Mouse (Mus musculus) embryonic stem cell, embryonic (primary cell): ENCODE data around the gene Gas7.

Source experiments
- CTCF ChIA-PET, 4 experiments: fragments of 300-600 bp in 2 of 4; fragments of 350-600 bp in 2 of 4; sonication (Branson Sonifier 250); formaldehyde crosslinking; loops; one replicate each; lab custom pipeline; 2022; ENCODE audit warnings: inconsistent platforms in 2 of 4; lab: Charles Lee
- POLR2A ChIA-PET, 4 experiments: fragments of 300-600 bp in 2 of 4; fragments of 350-600 bp in 2 of 4; sonication (Branson Sonifier 250); formaldehyde crosslinking; loops; one replicate each; lab custom pipeline; 2022; ENCODE audit warnings: antibody characterized with exemption in 4 of 4, inconsistent platforms in 1 of 4; lab: Charles Lee

Gene Gas7

GRCm38 (mm10) chr11:67454874-67455526 is at the start of gene Gas7:
Gene Gas7, plus strand, starts transcription at chr11:67455437.
- CTCF ChIA-PET: interaction anchor here in 2 of 4 experiments (0.6 to 1.0 kb wide), 3 partner anchors 27 to 473 kb away, joined by 3 to 4 read pairs (median 4); no protein-coding TSS in a partner anchor
- POLR2A ChIA-PET: interaction anchor here in 2 of 4 experiments (0.5 to 1.0 kb wide), 3 partner anchors 10 to 460 kb away, joined by 3 to 5 read pairs (median 3); no protein-coding TSS in a partner anchor

- POLR2A ChIA-PET: interaction anchor here in 1 of 4 experiments (1.2 kb wide), 1 partner anchor 26 kb away, joined by 3 read pairs; no protein-coding TSS in a partner anchor
- CTCF ChIA-PET: interaction anchor here in 1 of 4 experiments (1.5 kb wide), 1 partner anchor 13 kb away, joined by 3 read pairs; no protein-coding TSS in a partner anchor
These were observed 40.8 kb upstream of the Gas7 start for GRCm38 (mm10) chr11:67414346-67414940.

GRCm38 (mm10) chr11:67423575-67423974 is 31.7 kb upstream of the Gas7 start:
- CTCF ChIA-PET: no interaction called here
- POLR2A ChIA-PET: no interaction called here

- ChIA-PET POLR2A (no interaction called here), CTCF (interaction anchor here (0.5 to 2.1 kb wide), 27 partner anchors 9 to 484 kb away, joined by 3 to 11 read pairs (median 3); partner anchors contain the start of gene Gas7 (in 1 of the 4))
These were observed 27.0 kb upstream of the Gas7 start for GRCm38 (mm10) chr11:67428196-67428595.

GRCm38 (mm10) chr11:67429836-67430235 is 25.4 kb upstream of the Gas7 start:
- ChIA-PET POLR2A (no interaction called here), CTCF (interaction anchor here in 1 of 4 experiments (1.2 kb wide), 1 partner anchor 318 kb away, joined by 4 read pairs; no protein-coding TSS in a partner anchor)

- CTCF ChIA-PET: interaction anchor here in 2 of 4 experiments (0.7 to 1.2 kb wide), 3 partner anchors 319 to 339 kb away, joined by 3 to 4 read pairs (median 3); no protein-coding TSS in a partner anchor
- POLR2A ChIA-PET: interaction anchor here in 1 of 4 experiments (0.7 kb wide), 1 partner anchor 14 kb away, joined by 4 read pairs; no protein-coding TSS in a partner anchor
These were observed 24.1 kb upstream of the Gas7 start for GRCm38 (mm10) chr11:67431116-67431645.

- POLR2A ChIA-PET: no interaction called here
These were observed 23.4 kb upstream of the Gas7 start for GRCm38 (mm10) chr11:67431864-67432263.

GRCm38 (mm10) chr11:67433763-67434162 is 21.5 kb upstream of the Gas7 start:
- ChIA-PET POLR2A (no interaction called here), CTCF (interaction anchor here in 2 of 4 experiments (0.5 to 1.2 kb wide), 3 partner anchors 10 to 644 kb away, joined by 3 to 4 read pairs (median 4); no protein-coding TSS in a partner anchor)

More at GRCm38 (mm10) chr11:67431864-67432263, 23.4 kb upstream of the Gas7 start:
- CTCF ChIA-PET: interaction anchor here in 2 of 4 experiments (0.7 to 1.2 kb wide), 2 partner anchors 218 to 322 kb away, joined by 3 to 4 read pairs; no protein-coding TSS in a partner anchor

GRCm38 (mm10) chr11:67438746-67439145 is 16.5 kb upstream of the Gas7 start:
- ChIA-PET CTCF (interaction anchor here in 3 of 4 experiments (0.5 to 0.7 kb wide), 4 partner anchors 238 to 454 kb away, joined by 3 to 5 read pairs (median 4); no protein-coding TSS in a partner anchor), POLR2A (interaction anchor here in 2 of 4 experiments (1.3 to 1.9 kb wide), 2 partner anchors 16 to 59 kb away, joined by 5 to 9 read pairs; partner anchors contain the start of gene Gas7 (in 1 of the 2))

- ChIA-PET CTCF (no interaction called here), POLR2A (interaction anchor here in 1 of 4 experiments (0.6 to 1.2 kb wide), 2 partner anchors 10 to 15 kb away, joined by 3 to 4 read pairs; partner anchors contain the start of gene Gas7)
These were observed 10.0 kb upstream of the Gas7 start for GRCm38 (mm10) chr11:67445058-67445825.

GRCm38 (mm10) chr11:67451525-67451924 is 3.7 kb upstream of the Gas7 start:
- POLR2A ChIA-PET: interaction anchor here in 3 of 4 experiments (0.6 to 0.7 kb wide), 3 partner anchors 179 to 433 kb away, joined by 3 to 4 read pairs (median 3); no protein-coding TSS in a partner anchor

GRCm38 (mm10) chr11:67455527-67455981 is 317 bp downstream of the Gas7 start:
- ChIA-PET POLR2A (interaction anchor here in 3 of 4 experiments (0.5 to 1.7 kb wide), 4 partner anchors 11 to 459 kb away, joined by 3 to 4 read pairs (median 3); no protein-coding TSS in a partner anchor), CTCF (interaction anchor here in 1 of 4 experiments (0.9 to 1.1 kb wide), 2 partner anchors 11 to 473 kb away, joined by 3 to 4 read pairs; no protein-coding TSS in a partner anchor)

More at GRCm38 (mm10) chr11:67451525-67451924, 3.7 kb upstream of the Gas7 start:
- CTCF ChIA-PET: interaction anchor here in 3 of 4 experiments (0.7 to 0.9 kb wide), 3 partner anchors 24 to 642 kb away, joined by 3 to 11 read pairs (median 10); no protein-coding TSS in a partner anchor

GRCm38 (mm10) chr11:67456029-67456428 is 792 bp downstream of the Gas7 start:
- CTCF ChIA-PET: interaction anchor here in 1 of 4 experiments (0.5 to 1.1 kb wide), 2 partner anchors 11 to 354 kb away, joined by 3 to 4 read pairs; no protein-coding TSS in a partner anchor
- POLR2A ChIA-PET: interaction anchor here in 2 of 4 experiments (1.0 to 1.7 kb wide), 3 partner anchors 11 to 67 kb away, joined by 3 to 4 read pairs (median 3); no protein-coding TSS in a partner anchor

GRCm38 (mm10) chr11:67458171-67458570 is 2.9 kb downstream of the Gas7 start:
- ChIA-PET CTCF (interaction anchor here in 3 of 4 experiments (0.6 to 1.5 kb wide), 4 partner anchors 78 to 357 kb away, joined by 3 to 4 read pairs (median 4); no protein-coding TSS in a partner anchor), POLR2A (interaction anchor here in 2 of 4 experiments (1.4 to 1.7 kb wide), 3 partner anchors 10 to 434 kb away, joined by 3 to 4 read pairs (median 4); no protein-coding TSS in a partner anchor)

- CTCF ChIA-PET: interaction anchor here in 2 of 4 experiments (0.6 to 1.1 kb wide), 3 partner anchors 11 to 436 kb away, joined by 3 read pairs; no protein-coding TSS in a partner anchor
- POLR2A ChIA-PET: interaction anchor here in 2 of 4 experiments (0.9 to 2.8 kb wide), 5 partner anchors 9 to 338 kb away, joined by 3 to 17 read pairs (median 4); no protein-coding TSS in a partner anchor
These were observed 11.9 kb downstream of the Gas7 start for GRCm38 (mm10) chr11:67467132-67467531.

GRCm38 (mm10) chr11:67468846-67469245 is 13.6 kb downstream of the Gas7 start:
- ChIA-PET CTCF (no interaction called here), POLR2A (interaction anchor here in 1 of 4 experiments (2.8 kb wide), 1 partner anchor 11 kb away, joined by 17 read pairs; no protein-coding TSS in a partner anchor)
